Mouse (Mus musculus): ENCODE measurements around the gene Gng13. TPM values are rescaled to one million over a fixed set of nuclear protein-coding genes. Genes with fewer than 3 reads are reported as not detected.
"Not testable (repeated sequence)": the region's sequence is repeated elsewhere in the genome, so short reads cannot be mapped to it uniquely, and the experiment has no call there.

Gene Gng13
- total RNA-seq, 1 experiment from 2014 or later: not detected

GRCm38 (mm10) chr17:25727265-25728008 lies 10.5 kb downstream of the Gng13 start, which contains the start of the genes Chtf18 and Rpusd1:
Gene Chtf18, minus strand, starts transcription at chr17:25727419.
Gene Rpusd1, plus strand, starts transcription at chr17:25727670.
- peak; percentile 86 for ATAC-seq (ENCODE audit: extremely low read depth, insufficient number of reproducible peaks, low FRiP score, poor library complexity, severe bottlenecking)

- ATAC-seq (ENCODE audit: extremely low read depth, insufficient number of reproducible peaks, low FRiP score, poor library complexity, severe bottlenecking): no peak
Measured at GRCm38 (mm10) chr17:25728009-25728270, 11.0 kb downstream of the Gng13 start.

- peak; percentile 34; the same call in 1 of the 2 replicates for ATAC-seq (ENCODE audit: extremely low read depth, insufficient number of reproducible peaks, low FRiP score, poor library complexity, severe bottlenecking)
Measured at GRCm38 (mm10) chr17:25732082-25732481, 15.1 kb downstream of the Gng13 start.

GRCm38 (mm10) chr17:25735246-25735645 lies 18.3 kb downstream of the Gng13 start:
- ATAC-seq (ENCODE audit: extremely low read depth, insufficient number of reproducible peaks, low FRiP score, poor library complexity, severe bottlenecking): no peak

GRCm38 (mm10) chr17:25735745-25736144 lies 18.8 kb downstream of the Gng13 start, which contains the start of gene Mslnl:
Gene Mslnl, plus strand, starts transcription at chr17:25736042.
- no peak for ATAC-seq (ENCODE audit: extremely low read depth, insufficient number of reproducible peaks, low FRiP score, poor library complexity, severe bottlenecking)

- no peak for ATAC-seq (ENCODE audit: extremely low read depth, insufficient number of reproducible peaks, low FRiP score, poor library complexity, severe bottlenecking)
Measured at GRCm38 (mm10) chr17:25738861-25739260, 21.9 kb downstream of the Gng13 start.

- ATAC-seq (ENCODE audit: extremely low read depth, insufficient number of reproducible peaks, low FRiP score, poor library complexity, severe bottlenecking): not testable (repeated sequence)
Measured at GRCm38 (mm10) chr17:25741471-25741870, 24.5 kb downstream of the Gng13 start.

- no peak for ATAC-seq (ENCODE audit: extremely low read depth, insufficient number of reproducible peaks, low FRiP score, poor library complexity, severe bottlenecking)
Measured at GRCm38 (mm10) chr17:25743831-25744230, 26.9 kb downstream of the Gng13 start.

- ATAC-seq (ENCODE audit: extremely low read depth, insufficient number of reproducible peaks, low FRiP score, poor library complexity, severe bottlenecking): no peak
Measured at GRCm38 (mm10) chr17:25744311-25744710, 27.3 kb downstream of the Gng13 start.

- no peak for ATAC-seq (ENCODE audit: extremely low read depth, insufficient number of reproducible peaks, low FRiP score, poor library complexity, severe bottlenecking)
Measured at GRCm38 (mm10) chr17:25748238-25748637, 31.3 kb downstream of the Gng13 start.

GRCm38 (mm10) chr17:25749314-25749713 lies 32.3 kb downstream of the Gng13 start:
- no peak for ATAC-seq (ENCODE audit: extremely low read depth, insufficient number of reproducible peaks, low FRiP score, poor library complexity, severe bottlenecking)

- ATAC-seq (ENCODE audit: extremely low read depth, insufficient number of reproducible peaks, low FRiP score, poor library complexity, severe bottlenecking): no peak
Measured at GRCm38 (mm10) chr17:25751446-25751845, 34.5 kb downstream of the Gng13 start.

GRCm38 (mm10) chr17:25754241-25754640 lies 37.3 kb downstream of the Gng13 start, which contains the start of gene Msln:
Gene Msln, minus strand, starts transcription at chr17:25754378.
- no peak for ATAC-seq (ENCODE audit: extremely low read depth, insufficient number of reproducible peaks, low FRiP score, poor library complexity, severe bottlenecking)

GRCm38 (mm10) chr17:25755086-25755485 lies 38.1 kb downstream of the Gng13 start:
- ATAC-seq (ENCODE audit: extremely low read depth, insufficient number of reproducible peaks, low FRiP score, poor library complexity, severe bottlenecking): no peak

GRCm38 (mm10) chr17:25755627-25756377 lies 38.8 kb downstream of the Gng13 start:
- ATAC-seq (ENCODE audit: extremely low read depth, insufficient number of reproducible peaks, low FRiP score, poor library complexity, severe bottlenecking): no peak

- ATAC-seq (ENCODE audit: extremely low read depth, insufficient number of reproducible peaks, low FRiP score, poor library complexity, severe bottlenecking): no peak
Measured at GRCm38 (mm10) chr17:25756378-25757242, 39.6 kb downstream of the Gng13 start.

GRCm38 (mm10) chr17:25757691-25758090 lies 40.7 kb downstream of the Gng13 start:
- ATAC-seq (ENCODE audit: extremely low read depth, insufficient number of reproducible peaks, low FRiP score, poor library complexity, severe bottlenecking): no peak

GRCm38 (mm10) chr17:25760148-25760547 lies 43.2 kb downstream of the Gng13 start:
- ATAC-seq (ENCODE audit: extremely low read depth, insufficient number of reproducible peaks, low FRiP score, poor library complexity, severe bottlenecking): no peak

- ATAC-seq (ENCODE audit: extremely low read depth, insufficient number of reproducible peaks, low FRiP score, poor library complexity, severe bottlenecking): no peak
Measured at GRCm38 (mm10) chr17:25761561-25761970, 44.6 kb downstream of the Gng13 start.

All from neutrophil, adult 5-6 weeks (primary cell).